22 mouse cellular contexts compared by ENCODE assay signal in the genomic region with DNA sequence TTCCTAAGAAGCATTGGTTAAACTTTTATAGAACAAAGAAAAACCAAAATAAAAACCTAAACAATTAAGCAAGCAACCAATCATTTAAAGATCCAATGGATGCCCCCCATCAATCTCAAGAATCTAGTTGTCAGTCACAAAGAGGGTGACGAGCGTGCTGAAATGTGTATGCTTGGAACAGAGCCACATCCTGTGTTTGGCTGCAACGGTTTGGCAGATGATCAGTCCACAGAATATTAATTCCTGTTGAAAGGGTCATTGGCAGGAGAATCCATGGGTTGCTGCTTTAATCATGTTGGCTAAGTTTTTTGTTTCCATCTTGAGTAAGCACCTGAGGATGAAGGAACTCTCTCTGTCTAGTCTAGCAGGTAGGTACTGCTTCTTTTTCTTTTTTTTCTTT.
A peak's percentile ranks its signal among the peaks of the same experiment; 100 is the strongest.
DNase-seq lines count a peak whose midpoint lies in the region; ATAC-seq and TF ChIP-seq lines count a peak whose summit lies in the region.
"Had no signal": no experiment of that assay in that cellular context is flagged by ENCODE, and none has a peak within 500 bp of the region (broad histone marks: within the 10 kb centered on the region; RNA-seq: fewer than 3 reads in every experiment).

No protein-coding gene starts in this region.

- no peak overlapping the region for H3K4me2 ChIP-seq in forebrain, embryonic 14.5 days (ENCODE audit: low read length)
- H3K4me2 ChIP-seq in forebrain, embryonic 13.5 days, result no peak overlapping the region
- no peak overlapping the region for H3K4me2 ChIP-seq in lung, postnatal 0 days (replicated peaks; ENCODE audit: low read depth, low read length)
- H3K4me2 ChIP-seq: embryonic facial prominence, embryonic 15.5 days; hindbrain, embryonic 13.5 days had no signal

- no peak for TF ChIP-seq EP300 in lung, postnatal 0 days (IDR thresholded peaks at IDR 0.05)

- peaks cover 13% of the 10 kb centered on the region; the same call in 1 of the 2 replicates for H3K4me1 ChIP-seq in forebrain, embryonic 14.5 days (ENCODE audit: control insufficient read depth, insufficient read depth, low read length)
- peaks cover 20% of the 10 kb centered on the region for H3K4me1 ChIP-seq in forebrain, embryonic 13.5 days
- no peaks in the 10 kb centered on the region for H3K4me1 ChIP-seq in lung, postnatal 0 days (ENCODE audit: insufficient read depth, low read depth, low read length)
- H3K4me1 ChIP-seq: embryonic facial prominence, embryonic 15.5 days; heart, embryonic 10.5 days had no signal

- 49% methylated on average over 3 of the region's 3 CpGs for WGBS in forebrain, embryonic 14.5 days
- WGBS in forebrain, embryonic 13.5 days, result 58% methylated on average over 3 of the region's 3 CpGs
- 39% methylated on average over 3 of the region's 3 CpGs for WGBS in lung, postnatal 0 days

- no peak for ATAC-seq in forebrain, embryonic 14.5 days
- no peak for ATAC-seq in forebrain, embryonic 13.5 days
- no peak for ATAC-seq in lung, postnatal 0 days
- ATAC-seq: forebrain, embryonic 16.5 days; Patski had no signal

- TF ChIP-seq CTCF in lung, postnatal 0 days (IDR thresholded peaks at IDR 0.05), result no peak

- no peak overlapping the region for H3K4me3 ChIP-seq in forebrain, embryonic 14.5 days (ENCODE audit: low read depth, low read length)
- no peak overlapping the region for H3K4me3 ChIP-seq in forebrain, embryonic 13.5 days
- H3K4me3 ChIP-seq in lung, postnatal 0 days (ENCODE audit: low read depth, low read length), result no peak overlapping the region
- H3K4me3 ChIP-seq: embryonic facial prominence, embryonic 15.5 days; erythroblast, embryonic 14.5 days; forebrain, embryonic 10.5 days; heart, embryonic 10.5 days; hindbrain, embryonic 13.5 days had no signal

- no peaks in the 10 kb centered on the region for H3K9me3 ChIP-seq in forebrain, embryonic 14.5 days (replicated peaks; ENCODE audit: control insufficient read depth, low read length)
- H3K9me3 ChIP-seq in forebrain, embryonic 13.5 days (replicated peaks), result no peaks in the 10 kb centered on the region
- H3K9me3 ChIP-seq in lung, postnatal 0 days (ENCODE audit: low read length), result no peaks in the 10 kb centered on the region
- H3K9me3 ChIP-seq: embryonic facial prominence, embryonic 15.5 days; forebrain, embryonic 10.5 days; heart, embryonic 10.5 days; hindbrain, embryonic 13.5 days had no signal

- H3K36me3 ChIP-seq in forebrain, embryonic 14.5 days (ENCODE audit: control insufficient read depth, insufficient read depth, low read length), result no peaks in the 10 kb centered on the region
- no peaks in the 10 kb centered on the region for H3K36me3 ChIP-seq in forebrain, embryonic 13.5 days (ENCODE audit: poor library complexity, severe bottlenecking)
- no peaks in the 10 kb centered on the region for H3K36me3 ChIP-seq in lung, postnatal 0 days (ENCODE audit: insufficient read depth, low read length)
- H3K36me3 ChIP-seq: embryonic facial prominence, embryonic 15.5 days; forebrain, embryonic 10.5 days; heart, embryonic 10.5 days; hindbrain, embryonic 13.5 days had no signal

- H3K9ac ChIP-seq in forebrain, embryonic 14.5 days (ENCODE audit: low read length), result no peak overlapping the region
- no peak overlapping the region for H3K9ac ChIP-seq in forebrain, embryonic 13.5 days
- no peak overlapping the region for H3K9ac ChIP-seq in lung, postnatal 0 days (replicated peaks; ENCODE audit: low read depth)
- H3K9ac ChIP-seq: embryonic facial prominence, embryonic 15.5 days; hindbrain, embryonic 13.5 days had no signal

- no peaks in the 10 kb centered on the region for H3K27me3 ChIP-seq in forebrain, embryonic 14.5 days (replicated peaks; ENCODE audit: control insufficient read depth, insufficient read depth, low read length)
- no peaks in the 10 kb centered on the region for H3K27me3 ChIP-seq in forebrain, embryonic 13.5 days
- H3K27me3 ChIP-seq in lung, postnatal 0 days (replicated peaks; ENCODE audit: insufficient read depth, low read length), result no peaks in the 10 kb centered on the region
- H3K27me3 ChIP-seq: CH12.LX; embryonic facial prominence, embryonic 15.5 days; Patski had no signal

- no peak overlapping the region for H3K27ac ChIP-seq in forebrain, embryonic 14.5 days (ENCODE audit: low read depth, low read length)
- H3K27ac ChIP-seq in forebrain, embryonic 13.5 days, result no peak overlapping the region
- no peak overlapping the region for H3K27ac ChIP-seq in lung, postnatal 0 days (ENCODE audit: low read length)
- H3K27ac ChIP-seq: embryonic facial prominence, embryonic 15.5 days; forebrain, embryonic 10.5 days; heart, embryonic 10.5 days; hindbrain, embryonic 13.5 days had no signal

- DNase-seq in forebrain, embryonic 14.5 days (ENCODE audit: low spot score), result peak; percentile 39
- peak; percentile 50 for DNase-seq in lung, postnatal 10 days
- no peak for DNase-seq in lung, postnatal 0 days (ENCODE audit: low spot score)
- DNase-seq in lung, postnatal 25 days (ENCODE audit: low spot score), result peak; percentile 34
- DNase-seq in layer of hippocampus, postnatal 36 days, result no peak
- DNase-seq: adrenal gland, adult 2 months; adrenal gland, postnatal 25 days; cerebellum, adult 2 months; embryo, embryonic 11 days; gastrocnemius, postnatal 10 days; heart, adult 18-20 months; heart, postnatal 10 days; heart, postnatal 4 days had no signal

Comparison
In these comparisons a context has a peak if more than half of its experiments do, and no peak if none do; other contexts are left out.
1. DNase-seq: peak in forebrain, embryonic 14.5 days (single experiment), lung, postnatal 10 days (single experiment) and lung, postnatal 25 days (single experiment); none in lung, postnatal 0 days (single experiment) and layer of hippocampus, postnatal 36 days (0 of 2).